Mouse (Mus musculus) lung, embryonic 16.5 days (tissue): ENCODE measurements around the gene Srgap1. TPM values are rescaled to one million over a fixed set of nuclear protein-coding genes. Genes with fewer than 3 reads are reported as not detected.

Source experiments
- ATAC-seq: fragments of 200-750 bp; cut with Nextera tagmentation; 2 replicates; pipeline ENCODE4 v1.8.0; 2017; ENCODE audit warnings: low read depth, mild to moderate bottlenecking, moderate library complexity
- H3K27ac ChIP-seq: fragments of 300-500 bp; sonication (generic); 2 replicates; pipeline ENCODE4 v1.5.1; 2014; ENCODE audit warnings: mild to moderate bottlenecking, control low read depth, low read length
- H3K27me3 ChIP-seq: fragments of 300-500 bp; sonication (generic); 2 replicates; pipeline ENCODE4 v1.6.1; 2014; ENCODE audit warnings: low read depth, low read length, mixed read lengths; ENCODE audit not compliant: control insufficient read depth, insufficient read depth
- H3K36me3 ChIP-seq: fragments of 300-500 bp; sonication (generic); 2 replicates; pipeline ENCODE4 v1.6.1; 2014; ENCODE audit warnings: low read length; ENCODE audit not compliant: control insufficient read depth, insufficient read depth
- H3K4me1 ChIP-seq: fragments of 300-500 bp; sonication (generic); replicated peaks from 2 replicates; pipeline ENCODE4 v1.6.1; 2014; ENCODE audit warnings: low read length, mixed read lengths; ENCODE audit not compliant: control insufficient read depth, insufficient read depth
- H3K4me2 ChIP-seq: fragments of 300-500 bp; sonication (generic); 2 replicates; pipeline ENCODE4 v1.6.1; 2014; ENCODE audit warnings: low read depth, low read length, control low read depth
- H3K4me3 ChIP-seq: fragments of 300-500 bp; sonication (generic); 2 replicates; pipeline ENCODE4 v1.5.1; 2014; ENCODE audit warnings: mild to moderate bottlenecking, low read length, control low read depth
- H3K9ac ChIP-seq: fragments of 300-500 bp; sonication (generic); 2 replicates; pipeline ENCODE4 v1.6.1; 2014; ENCODE audit warnings: low read length, control low read depth
- H3K9me3 ChIP-seq: fragments of 300-500 bp; sonication (generic); 2 replicates; pipeline ENCODE4 v1.6.1; 2016; ENCODE audit warnings: low read length; ENCODE audit not compliant: control insufficient read depth
- WGBS: fragments of 180-500 bp; shearing (Covaris S2); extraction: QIAGEN DNeasy Blood & Tissue Kit; methylation state at CpG from one replicate; pipeline ENCODE4 v1.1.7; 2014; 5-methylcytosine and 5-hydroxymethylcytosine counted together
- polyA plus RNA-seq: library from polyadenylated mRNA; unstranded; fragments of >200 nt; fragmentation: Nextera tagmentation; extraction: Ambion mirVana; gene quantifications from 2 replicates; pipeline ENCODE4 v1.2.1, GENCODE M21; 2015

The Srgap1 gene
- polyA plus RNA-seq, 1 experiment from 2014 or later = 8.0 TPM

DNA sequence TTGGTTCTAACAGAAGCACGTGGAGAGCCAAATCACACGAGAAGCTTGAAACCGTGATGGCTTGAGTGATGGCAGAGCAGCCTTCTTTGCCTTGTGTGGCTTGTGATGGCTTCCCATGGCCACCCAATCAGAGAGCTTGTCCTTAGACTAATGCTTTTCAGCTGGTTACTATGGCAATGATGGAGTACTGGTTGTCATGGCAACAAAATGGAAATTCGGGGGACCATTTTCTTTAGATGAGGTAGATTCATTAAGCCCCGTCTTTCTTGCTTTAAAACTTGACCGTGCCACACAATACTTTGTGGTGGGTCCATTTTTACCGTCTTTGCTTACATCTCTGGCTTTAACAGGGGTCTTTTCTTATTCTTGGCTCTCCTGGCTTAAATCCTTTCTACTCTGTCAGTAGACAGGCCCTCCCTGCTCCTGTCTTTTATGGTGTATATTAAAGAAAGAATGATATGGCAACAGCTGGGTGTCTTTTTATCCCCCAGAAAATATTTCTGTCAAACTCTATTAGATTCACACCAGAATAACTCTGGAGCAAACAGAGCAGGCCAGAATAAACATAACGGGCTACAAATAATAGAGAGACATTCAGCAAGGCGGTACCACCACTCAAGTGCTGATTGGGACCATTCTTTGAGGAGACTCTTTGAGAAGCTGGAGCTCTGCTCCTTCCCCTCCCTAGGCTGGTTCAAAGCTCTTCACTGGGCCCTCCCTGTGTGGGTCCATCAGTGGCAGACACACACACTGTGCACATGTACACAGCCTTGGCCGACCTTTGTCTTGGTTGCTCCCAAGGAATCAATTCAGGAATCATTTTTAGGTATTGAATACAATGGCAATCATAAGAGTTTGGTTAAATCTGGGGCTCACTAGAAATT lies 281.7 kb downstream of the Srgap1 start:
- no peak for ATAC-seq

DNA sequence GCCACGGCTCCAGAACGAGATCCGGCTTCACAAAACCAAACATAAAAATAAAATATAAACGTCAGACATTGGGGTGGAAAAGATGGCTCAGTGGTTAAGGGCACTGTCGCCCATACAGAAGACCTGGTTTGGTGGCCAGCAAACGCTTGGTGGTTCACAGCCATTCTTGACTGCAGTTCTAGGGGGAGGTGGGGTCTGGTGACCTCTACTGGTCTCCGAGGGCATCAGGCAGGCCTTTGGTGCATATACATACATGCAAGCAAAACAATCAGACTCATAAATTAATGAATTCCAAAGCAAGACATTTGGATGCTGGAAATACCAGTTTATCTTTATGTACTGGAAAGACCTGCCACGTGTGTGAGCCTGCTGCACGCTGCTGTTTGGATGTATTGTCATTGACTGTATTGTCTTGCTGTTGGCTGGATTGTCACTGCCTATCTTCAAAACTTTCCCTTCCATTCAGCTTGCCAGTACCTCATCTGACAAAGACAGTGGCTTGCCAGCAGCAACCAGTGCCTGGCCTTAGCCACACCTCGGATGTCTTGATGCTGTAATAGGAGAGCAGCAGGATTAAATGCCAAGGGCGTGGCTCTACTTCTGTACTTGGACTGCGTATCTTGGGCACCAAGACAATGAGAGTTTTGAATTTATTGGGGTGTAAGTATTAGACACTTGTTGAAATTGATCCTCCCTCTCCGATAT lies 282.5 kb downstream of the Srgap1 start:
- ATAC-seq = no peak
- 81% methylated on average over 13 of the region's 13 CpGs for WGBS
- Histone ChIP-seq H3K9ac (no peak overlapping the region), H3K4me1 (no peaks in the 10 kb centered on the region), H3K9me3 (no peaks in the 10 kb centered on the region), H3K4me3 (no peak overlapping the region), H3K36me3 (no peaks in the 10 kb centered on the region), H3K4me2 (no peak overlapping the region), H3K27me3 (no peaks in the 10 kb centered on the region), H3K27ac (no peak overlapping the region)

More for the DNA sequence above, 281.7 kb downstream of the Srgap1 start:
- no peaks in the 10 kb centered on the region for H3K9me3 ChIP-seq
- no peaks in the 10 kb centered on the region for H3K27me3 ChIP-seq
- H3K36me3 ChIP-seq = no peaks in the 10 kb centered on the region
- H3K4me2 ChIP-seq = no peak overlapping the region
- H3K4me3 ChIP-seq = no peak overlapping the region
- no peaks in the 10 kb centered on the region for H3K4me1 ChIP-seq
- H3K9ac ChIP-seq = no peak overlapping the region
- WGBS = 65% methylated on average over 10 of the region's 10 CpGs
- H3K27ac ChIP-seq = no peak overlapping the region

- 60% methylated on average over 8 of the region's 13 CpGs for WGBS
- H3K9ac ChIP-seq = no peak overlapping the region
- no peaks in the 10 kb centered on the region for H3K9me3 ChIP-seq
- H3K4me2 ChIP-seq = no peak overlapping the region
- ATAC-seq = peak; percentile 54; the same call in 1 of the 2 replicates
- no peak overlapping the region for H3K4me3 ChIP-seq
- no peak overlapping the region for H3K27ac ChIP-seq
- H3K27me3 ChIP-seq = no peaks in the 10 kb centered on the region
- no peaks in the 10 kb centered on the region for H3K4me1 ChIP-seq
- H3K36me3 ChIP-seq = no peaks in the 10 kb centered on the region
These were observed 283.9 kb downstream of the Srgap1 start for GRCm38 (mm10) chr10:121763191-121763590.

GRCm38 (mm10) chr10:121762141-121762540 lies 285.0 kb downstream of the Srgap1 start:
- H3K4me3 ChIP-seq = no peak overlapping the region
- H3K9ac ChIP-seq = no peak overlapping the region
- no peaks in the 10 kb centered on the region for H3K9me3 ChIP-seq
- H3K4me2 ChIP-seq = no peak overlapping the region
- no peak for ATAC-seq
- no peaks in the 10 kb centered on the region for H3K4me1 ChIP-seq
- no peaks in the 10 kb centered on the region for H3K36me3 ChIP-seq
- 84% methylated on average over 9 of the region's 9 CpGs for WGBS
- no peak overlapping the region for H3K27ac ChIP-seq
- H3K27me3 ChIP-seq = no peaks in the 10 kb centered on the region

DNA sequence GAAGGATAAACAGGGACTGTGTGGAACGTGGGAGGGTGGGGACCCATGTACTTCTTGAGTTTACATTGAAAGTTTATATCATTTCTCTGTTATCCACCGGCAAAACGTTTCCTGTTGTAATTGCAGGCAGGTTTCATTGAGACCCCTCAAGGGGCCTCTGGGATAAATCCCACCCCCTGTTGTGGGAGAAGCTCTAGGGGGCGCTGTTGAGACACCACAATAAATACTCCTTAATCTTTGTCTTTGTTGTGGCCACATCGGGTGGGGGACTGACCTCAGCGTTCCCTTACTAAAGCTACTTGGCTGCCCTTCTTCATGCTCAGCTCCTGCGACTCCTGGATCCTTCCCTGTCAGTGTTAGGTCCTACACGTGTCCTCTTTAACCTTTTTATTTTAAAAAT lies 288.0 kb downstream of the Srgap1 start:
- ATAC-seq = no peak
- 50% methylated on average over 8 of the region's 8 CpGs for WGBS
- no peaks in the 10 kb centered on the region for H3K9me3 ChIP-seq
- no peak overlapping the region for H3K4me2 ChIP-seq
- H3K4me3 ChIP-seq = no peak overlapping the region
- peaks cover 5% of the 10 kb centered on the region; the same call in 1 of the 2 replicates for H3K4me1 ChIP-seq
- H3K9ac ChIP-seq = no peak overlapping the region
- no peaks in the 10 kb centered on the region for H3K27me3 ChIP-seq
- H3K27ac ChIP-seq = no peak overlapping the region
- no peaks in the 10 kb centered on the region for H3K36me3 ChIP-seq

DNA sequence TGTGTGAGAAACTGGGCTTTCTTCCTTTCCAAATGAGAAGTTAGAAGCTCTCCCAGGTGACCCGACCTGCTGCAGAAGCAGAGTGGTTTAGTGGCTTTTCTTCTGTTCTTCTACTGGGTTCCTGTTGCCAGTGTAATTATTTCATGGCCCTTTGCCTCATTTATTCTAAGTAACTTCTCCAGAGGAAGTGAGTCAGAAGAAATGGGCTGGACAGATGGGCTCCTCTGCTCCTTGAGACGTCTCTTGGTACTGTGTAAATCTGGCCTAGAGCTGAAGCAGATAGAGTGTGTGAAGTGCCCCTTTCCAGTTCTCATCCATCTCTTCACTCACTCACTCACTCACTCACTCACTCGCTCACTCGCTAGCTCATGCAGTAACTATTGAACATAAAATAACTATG lies 290.4 kb downstream of the Srgap1 start:
- 58% methylated on average over 4 of the region's 4 CpGs for WGBS
- Histone ChIP-seq H3K27me3 (no peaks in the 10 kb centered on the region), H3K9me3 (no peaks in the 10 kb centered on the region), H3K4me1 (peaks cover 5% of the 10 kb centered on the region; the same call in 1 of the 2 replicates), H3K36me3 (no peaks in the 10 kb centered on the region), H3K4me3 (no peak overlapping the region), H3K27ac (no peak overlapping the region), H3K4me2 (no peak overlapping the region), H3K9ac (no peak overlapping the region)
- ATAC-seq = no peak

GRCm38 (mm10) chr10:121755822-121756221 lies 291.3 kb downstream of the Srgap1 start:
- 0% methylated on average over 1 of the region's 1 CpGs for WGBS

GRCm38 (mm10) chr10:121754237-121754636 lies 292.9 kb downstream of the Srgap1 start:
- H3K27me3 ChIP-seq = no peaks in the 10 kb centered on the region
- peaks cover 5% of the 10 kb centered on the region; the same call in 1 of the 2 replicates for H3K4me1 ChIP-seq
- peak overlapping the region; percentile 45 for H3K27ac ChIP-seq
- no peak overlapping the region for H3K9ac ChIP-seq
- no peak overlapping the region for H3K4me2 ChIP-seq
- peak; percentile 82 for ATAC-seq
- no peak overlapping the region for H3K4me3 ChIP-seq
- peaks cover 10% of the 10 kb centered on the region for H3K36me3 ChIP-seq
- WGBS = 54% methylated on average over 5 of the region's 5 CpGs
- no peaks in the 10 kb centered on the region for H3K9me3 ChIP-seq

More at GRCm38 (mm10) chr10:121755822-121756221, 291.3 kb downstream of the Srgap1 start:
- no peak overlapping the region for H3K4me3 ChIP-seq
- no peak overlapping the region for H3K9ac ChIP-seq
- H3K9me3 ChIP-seq = no peaks in the 10 kb centered on the region
- peak overlapping the region; percentile 61 for H3K27ac ChIP-seq
- no peak overlapping the region for H3K4me2 ChIP-seq
- H3K27me3 ChIP-seq = no peaks in the 10 kb centered on the region
- peaks cover 3% of the 10 kb centered on the region; the same call in 1 of the 2 replicates for H3K36me3 ChIP-seq
- H3K4me1 ChIP-seq = peaks cover 5% of the 10 kb centered on the region; the same call in 1 of the 2 replicates
- ATAC-seq = no peak

GRCm38 (mm10) chr10:121750175-121750574 lies 296.9 kb downstream of the Srgap1 start:
- Histone ChIP-seq H3K27ac (no peak overlapping the region), H3K4me3 (no peak overlapping the region), H3K4me1 (no peaks in the 10 kb centered on the region), H3K27me3 (no peaks in the 10 kb centered on the region), H3K4me2 (no peak overlapping the region), H3K36me3 (peaks cover 22% of the 10 kb centered on the region), H3K9ac (no peak overlapping the region), H3K9me3 (no peaks in the 10 kb centered on the region)
- ATAC-seq = no peak
- WGBS = 91% methylated on average over 12 of the region's 12 CpGs
